Mouse (Mus musculus) left cerebral cortex, postnatal 14 days (tissue): ENCODE measurements around the gene Gm28360. TPM values are rescaled to one million over a fixed set of nuclear protein-coding genes. Genes with fewer than 3 reads are reported as not detected.
"Not testable (repeated sequence)": the region's sequence is repeated elsewhere in the genome, so short reads cannot be mapped to it uniquely, and the experiment has no call there.

Experiments
- DNase-seq, 2 experiments: peaks; one replicate each; pipeline ENCODE4 v3.0.0; 2021 to 2022; ENCODE audit warnings: low spot score in 2 of 2, mixed read lengths in 1 of 2
- intact Hi-C: fragments of 180-260 bp; cut with DNase I; formaldehyde crosslinking; loops from one replicate; pipeline ENCODE4 v1.15.1; 2025
- long read RNA-seq, 2 experiments: library from polyadenylated mRNA; stranded (forward); transcript quantifications; one replicate each; pipeline ENCODE4 v2.0.0; 2021
- total RNA-seq, 2 experiments: library from RNA; stranded (reverse); gene quantifications; 2 replicates each; pipeline ENCODE4 v1.2.3; 2021

Gene Gm28360
- total RNA-seq = not detected
- long read RNA-seq, experiment 1 = 0 reads
- long read RNA-seq, experiment 2 = 0 reads

DNA sequence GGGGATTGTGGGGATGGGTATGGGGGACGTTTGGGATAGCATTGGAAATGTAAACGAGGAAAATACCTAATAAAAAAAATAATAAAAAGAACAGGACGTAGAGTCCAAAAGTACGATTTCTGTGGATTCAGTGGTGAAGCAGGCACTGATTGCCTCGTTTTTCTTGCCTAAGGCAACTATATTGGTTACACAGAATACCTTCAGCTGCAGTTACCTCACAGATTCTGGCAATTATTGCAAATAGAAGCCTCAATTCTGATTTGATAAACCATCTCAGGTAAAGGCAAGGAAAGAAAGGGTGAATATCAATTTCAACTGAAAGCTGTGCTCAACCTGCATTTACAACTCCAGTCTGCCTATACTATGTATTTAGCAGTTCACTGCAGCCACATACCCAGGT, at the start of gene Gm28360:
TSS of gene Gm28360 (plus strand) at position 301 of the 400 bp plus-strand sequence.
- intact Hi-C loops, DNase-seq: not testable (repeated sequence)

DNA sequence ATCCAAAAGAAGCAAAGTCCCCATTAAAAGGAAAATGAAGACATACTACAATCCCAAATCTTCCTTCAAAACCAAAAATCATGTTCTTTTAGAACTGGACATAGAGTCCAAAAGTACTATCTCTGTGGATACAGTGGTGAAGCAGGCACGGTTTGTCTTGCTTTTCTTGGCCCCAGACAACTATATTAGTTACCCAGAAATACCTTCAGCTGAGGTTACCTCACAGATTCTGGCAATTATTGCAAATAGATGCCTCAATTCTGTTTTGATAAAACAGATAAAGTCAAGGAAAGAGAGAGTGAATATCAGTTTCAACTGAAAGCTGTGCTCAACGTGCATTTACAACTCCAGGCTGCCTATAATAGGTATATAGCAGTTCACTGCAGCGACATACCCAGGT, 49.0 kb upstream of the Gm28360 start, which contains the start of gene B020011L13Rik:
TSS of gene B020011L13Rik (plus strand) at position 301 of the 400 bp plus-strand sequence.
- intact Hi-C loops, DNase-seq: not testable (repeated sequence)

DNA sequence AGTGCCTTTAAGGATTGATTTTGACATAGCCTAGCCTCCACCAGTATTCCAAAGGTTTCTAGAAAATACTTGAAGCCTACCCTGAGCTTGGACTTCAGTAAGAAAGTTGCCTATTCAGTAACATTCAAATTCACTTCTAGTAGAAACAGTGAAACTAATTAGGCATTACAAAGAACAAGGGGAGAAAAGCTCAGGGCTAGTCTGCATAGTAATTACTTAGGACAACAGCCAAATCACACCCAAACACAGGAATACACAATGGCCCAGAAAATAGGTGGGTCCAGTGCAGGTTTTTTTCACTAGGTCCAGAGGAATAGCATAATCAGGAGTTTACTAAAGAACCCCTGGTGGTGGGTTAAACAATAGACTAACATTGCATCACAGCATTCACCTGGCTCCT, 13.6 kb upstream of the Gm28360 start:
- intact Hi-C loops, DNase-seq: not testable (repeated sequence)

DNA sequence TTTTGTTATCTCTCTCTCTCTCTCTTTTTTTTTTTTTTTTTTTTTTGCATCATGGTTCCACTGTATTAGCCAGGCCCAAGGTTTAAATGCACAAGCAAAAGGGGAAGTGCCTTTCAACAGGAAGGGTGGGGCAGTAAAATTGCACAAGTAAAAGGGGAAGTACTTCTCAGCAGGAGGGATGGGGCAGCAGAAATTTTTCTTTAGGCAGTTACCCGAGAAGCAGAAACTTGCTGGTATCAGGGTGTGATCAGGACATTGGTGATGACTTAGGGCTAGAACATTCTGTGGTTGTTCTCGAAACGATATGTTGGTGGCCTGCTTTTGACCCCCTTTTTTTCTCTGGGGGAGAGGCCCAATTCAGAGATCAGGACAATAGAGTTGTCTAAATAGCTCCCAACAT, 21.8 kb downstream of the Gm28360 start:
- DNase-seq, intact Hi-C loops: not testable (repeated sequence)

Other genes starting within 250 kb of the Gm28360 start
- gene Gm28363, start 132.9 kb upstream of the Gm28360 start, total RNA-seq = not detected
- not detected for gene B020011L13Rik, start 48.9 kb upstream of the Gm28360 start, total RNA-seq
- not detected for gene Gm28168, start 97.9 kb downstream of the Gm28360 start, total RNA-seq
- not detected for gene Gm7145, start 135.9 kb downstream of the Gm28360 start, total RNA-seq